Mouse (Mus musculus) lung, postnatal 0 days (tissue): ENCODE data around the gene Zbtb17.

Experiments used
- CTCF ChIP-seq: IDR thresholded peaks from 2 replicates; pipeline ENCODE4 v1.5.1; 2016; ENCODE audit warnings: antibody characterized with exemption, mild to moderate bottlenecking
- EP300 ChIP-seq: IDR thresholded peaks from 2 replicates; pipeline ENCODE4 v1.6.1; 2016; ENCODE audit warnings: antibody characterized with exemption, mild to moderate bottlenecking, control low read depth

GRCm38 (mm10) chr4:141439083-141439803 is 5.2 kb upstream of the Zbtb17 start:
- no peak for TF ChIP-seq CTCF
- no peak for TF ChIP-seq EP300
